In the genomic region with DNA sequence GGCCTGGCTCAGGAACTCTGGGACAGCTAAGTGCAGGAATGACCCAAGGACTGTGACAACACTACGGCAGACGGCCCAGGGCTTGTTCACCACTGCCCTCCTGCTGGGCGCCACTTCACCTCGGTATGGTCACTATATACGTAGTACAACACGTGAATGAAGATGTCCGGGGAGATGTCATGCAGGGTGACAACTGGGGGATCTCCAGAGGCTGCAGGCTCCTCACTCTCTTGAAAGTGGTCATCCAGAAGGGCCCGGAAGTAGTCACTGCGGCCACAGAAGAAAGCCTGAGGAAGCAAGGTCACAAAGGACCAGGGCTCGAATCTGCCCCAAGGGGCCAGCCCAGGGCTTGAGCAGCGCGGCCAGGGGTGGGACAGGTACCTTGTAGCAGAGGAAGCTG, we compare ENCODE assay signal across 27 mouse cellular contexts. TPM values are rescaled to one million over a fixed set of nuclear protein-coding genes. Genes with fewer than 3 reads are reported as not detected.
A peak's percentile ranks its signal among the peaks of the same experiment; 100 is the strongest.
DNase-seq lines count a peak whose midpoint lies in the region; ATAC-seq and TF ChIP-seq lines count a peak whose summit lies in the region.
"Had no signal": no experiment of that assay in that cellular context is flagged by ENCODE, and none has a peak within 500 bp of the region (broad histone marks: within the 10 kb centered on the region; RNA-seq: fewer than 3 reads in every experiment).

No protein-coding gene starts in this region.

- DNase-seq in heart, adult 11 months, result peak; percentile 90
- DNase-seq in heart, embryonic 10.5 days (ENCODE audit: low spot score), result no peak
- no peak for DNase-seq in lung, embryonic 14.5 days
- no peak for DNase-seq in lung, postnatal 36 days
- DNase-seq in liver, postnatal 0 days, result no peak
- DNase-seq: adrenal gland, adult 2 months; adrenal gland, postnatal 14 days; cerebellum, adult 9-10 months; forebrain, postnatal 0 days; gastrocnemius, postnatal 10 days; gastrocnemius, postnatal 36 days; heart, postnatal 10 days; heart, postnatal 36 days had no signal

- H3K27me3 ChIP-seq in heart, embryonic 10.5 days (ENCODE audit: insufficient read depth, poor library complexity, severe bottlenecking), result no peaks in the 10 kb centered on the region
- no peaks in the 10 kb centered on the region for H3K27me3 ChIP-seq in lung, embryonic 14.5 days (ENCODE audit: insufficient read depth, low read length)
- no peaks in the 10 kb centered on the region for H3K27me3 ChIP-seq in megakaryocyte, embryonic 14.5 days (replicated peaks)
- H3K27me3 ChIP-seq in liver, postnatal 0 days (ENCODE audit: insufficient read depth, low read length), result no peaks in the 10 kb centered on the region
- H3K27me3 ChIP-seq in intestine, embryonic 16.5 days (replicated peaks; ENCODE audit: control insufficient read depth, insufficient read depth, low read length), result no peaks in the 10 kb centered on the region
- H3K27me3 ChIP-seq: embryonic facial prominence, embryonic 12.5 days; embryonic facial prominence, embryonic 15.5 days; heart, embryonic 12.5 days; heart, embryonic 15.5 days; hindbrain, embryonic 13.5 days had no signal

- H3K4me3 ChIP-seq in heart, embryonic 10.5 days, result no peak overlapping the region
- no peak overlapping the region for H3K4me3 ChIP-seq in lung, embryonic 14.5 days (ENCODE audit: low read depth, low read length)
- H3K4me3 ChIP-seq in megakaryocyte, embryonic 14.5 days (replicated peaks), result peak overlapping the region; percentile 99
- no peak overlapping the region for H3K4me3 ChIP-seq in liver, postnatal 0 days (ENCODE audit: low read depth, low read length)
- no peak overlapping the region for H3K4me3 ChIP-seq in intestine, embryonic 16.5 days (ENCODE audit: low read length)
- H3K4me3 ChIP-seq: embryonic facial prominence, embryonic 12.5 days; embryonic facial prominence, embryonic 15.5 days; heart, embryonic 12.5 days; heart, embryonic 15.5 days; hindbrain, embryonic 10.5 days; hindbrain, embryonic 13.5 days had no signal

- peaks cover 46% of the 10 kb centered on the region for H3K36me3 ChIP-seq in heart, embryonic 10.5 days
- peaks cover 38% of the 10 kb centered on the region for H3K36me3 ChIP-seq in lung, embryonic 14.5 days (ENCODE audit: insufficient read depth)
- H3K36me3 ChIP-seq in megakaryocyte, embryonic 14.5 days (replicated peaks; ENCODE audit: low read length), result peaks cover 77% of the 10 kb centered on the region
- H3K36me3 ChIP-seq in liver, postnatal 0 days (replicated peaks; ENCODE audit: insufficient read depth, low read length), result peaks cover 40% of the 10 kb centered on the region
- H3K36me3 ChIP-seq in intestine, embryonic 16.5 days (ENCODE audit: control insufficient read depth, insufficient read depth, low read length), result peaks cover 5% of the 10 kb centered on the region; the same call in 1 of the 2 replicates

- no peak overlapping the region for H3K27ac ChIP-seq in heart, embryonic 10.5 days
- H3K27ac ChIP-seq in lung, embryonic 14.5 days (ENCODE audit: low read depth), result 0 out of 2 replicates have a peak overlapping the region, but pooled peaks have one; percentile 80
- H3K27ac ChIP-seq in liver, postnatal 0 days (ENCODE audit: low read depth), result peak overlapping the region; percentile 51
- H3K27ac ChIP-seq in intestine, embryonic 16.5 days (ENCODE audit: low read length), result no peak overlapping the region
- H3K27ac ChIP-seq: embryonic facial prominence, embryonic 12.5 days; embryonic facial prominence, embryonic 15.5 days; heart, embryonic 15.5 days; hindbrain, embryonic 10.5 days; hindbrain, embryonic 13.5 days had no signal

- 86% methylated on average over 12 of the region's 12 CpGs for WGBS in heart, embryonic 10.5 days
- 90% methylated on average over 12 of the region's 12 CpGs for WGBS in lung, embryonic 14.5 days
- 92% methylated on average over 12 of the region's 12 CpGs for WGBS in liver, postnatal 0 days (ENCODE audit: insufficient replicate concordance)
- 91% methylated on average over 12 of the region's 12 CpGs for WGBS in intestine, embryonic 16.5 days

- no peak for TF ChIP-seq EP300 in liver, postnatal 0 days (IDR thresholded peaks at IDR 0.05; ENCODE audit: low read depth)

- no peak overlapping the region for H3K9ac ChIP-seq in lung, embryonic 14.5 days
- no peak overlapping the region for H3K9ac ChIP-seq in liver, postnatal 0 days (replicated peaks)
- no peak overlapping the region for H3K9ac ChIP-seq in intestine, embryonic 16.5 days (ENCODE audit: low read depth, low read length)
- H3K9ac ChIP-seq: embryonic facial prominence, embryonic 12.5 days; embryonic facial prominence, embryonic 15.5 days; forebrain, postnatal 0 days; heart, embryonic 12.5 days; heart, embryonic 15.5 days; hindbrain, embryonic 13.5 days had no signal

- ATAC-seq in lung, embryonic 14.5 days (ENCODE audit: insufficient read depth), result no peak
- no peak for ATAC-seq in megakaryocyte, adult 5-6 weeks (ENCODE audit: poor library complexity, severe bottlenecking)
- ATAC-seq in liver, postnatal 0 days, result no peak
- no peak for ATAC-seq in intestine, embryonic 16.5 days
- ATAC-seq: CD4-positive, CD25-positive, alpha-beta regulatory T cell, adult 4 months; forebrain, embryonic 14.5 days; forebrain, postnatal 0 days; hindbrain, embryonic 16.5 days had no signal

- H3K4me2 ChIP-seq in lung, embryonic 14.5 days, result no peak overlapping the region
- H3K4me2 ChIP-seq in liver, postnatal 0 days (ENCODE audit: low read depth, low read length), result no peak overlapping the region
- no peak overlapping the region for H3K4me2 ChIP-seq in intestine, embryonic 16.5 days (ENCODE audit: low read depth, low read length)
- H3K4me2 ChIP-seq: embryonic facial prominence, embryonic 12.5 days; embryonic facial prominence, embryonic 15.5 days; heart, embryonic 12.5 days; heart, embryonic 15.5 days; hindbrain, embryonic 13.5 days had no signal

- H3K9me3 ChIP-seq in heart, embryonic 10.5 days, result no peaks in the 10 kb centered on the region
- no peaks in the 10 kb centered on the region for H3K9me3 ChIP-seq in lung, embryonic 14.5 days (ENCODE audit: low read depth, low read length)
- no peaks in the 10 kb centered on the region for H3K9me3 ChIP-seq in megakaryocyte, embryonic 14.5 days
- H3K9me3 ChIP-seq in liver, postnatal 0 days (ENCODE audit: low read length), result no peaks in the 10 kb centered on the region
- H3K9me3 ChIP-seq in intestine, embryonic 16.5 days (ENCODE audit: control insufficient read depth, low read length), result no peaks in the 10 kb centered on the region
- H3K9me3 ChIP-seq: embryonic facial prominence, embryonic 12.5 days; embryonic facial prominence, embryonic 15.5 days; heart, embryonic 12.5 days; heart, embryonic 15.5 days; hindbrain, embryonic 10.5 days; hindbrain, embryonic 13.5 days had no signal

- no peak for TF ChIP-seq CTCF in lung, embryonic 14.5 days (IDR thresholded peaks at IDR 0.05; ENCODE audit: low read depth)
- TF ChIP-seq CTCF in liver, postnatal 0 days (IDR thresholded peaks at IDR 0.05; ENCODE audit: low read depth), result no peak

- peaks cover 25% of the 10 kb centered on the region for H3K4me1 ChIP-seq in heart, embryonic 10.5 days
- peaks cover 7% of the 10 kb centered on the region; the same call in 1 of the 2 replicates for H3K4me1 ChIP-seq in lung, embryonic 14.5 days (ENCODE audit: insufficient read depth)
- H3K4me1 ChIP-seq in megakaryocyte, embryonic 14.5 days, result peaks cover 88% of the 10 kb centered on the region
- H3K4me1 ChIP-seq in liver, postnatal 0 days (ENCODE audit: insufficient read depth), result peaks cover 51% of the 10 kb centered on the region
- H3K4me1 ChIP-seq in intestine, embryonic 16.5 days (ENCODE audit: control insufficient read depth, insufficient read depth, low read length), result peaks cover 12% of the 10 kb centered on the region

RNA-seq across cellular contexts. Expression of gene Abtb1, which starts 3.8 kb away (rescaled TPM):
- polyA plus RNA-seq in heart, embryonic 10.5 days (2016; fragmentation: Nextera tagmentation; extraction: Ambion mirVana), result 20.9 and 23.5 TPM in 2 replicates
- 29.5 and 34.7 TPM in 2 replicates for polyA plus RNA-seq in lung, embryonic 14.5 days (2014; fragmentation: Nextera tagmentation; extraction: Ambion mirVana)
- polyA plus RNA-seq in megakaryocyte, embryonic 14.5 days (2012; ENCODE audit: insufficient read depth, low replicate concordance), result 33.5 and 113 TPM in 2 replicates
- 22.8 TPM in 2 replicates for total RNA-seq in megakaryocyte, adult 5-6 weeks (2015)
- total RNA-seq in megakaryocyte, adult 5-6 weeks (2017), result 104 TPM in 2 replicates
- polyA plus RNA-seq in liver, postnatal 0 days (2015; fragmentation: Nextera tagmentation; extraction: Ambion mirVana), result 36.2 and 39.1 TPM in 2 replicates
- polyA plus RNA-seq in intestine, embryonic 16.5 days (2015; fragmentation: Nextera tagmentation; extraction: Ambion mirVana), result 26.6 and 29.2 TPM in 2 replicates

RNA-seq across cellular contexts. Expression of gene Podxl2, which starts 36.8 kb away (rescaled TPM):
- 26.7 and 28.6 TPM in 2 replicates for polyA plus RNA-seq in heart, embryonic 10.5 days (2016; fragmentation: Nextera tagmentation; extraction: Ambion mirVana)
- polyA plus RNA-seq in lung, embryonic 14.5 days (2014; fragmentation: Nextera tagmentation; extraction: Ambion mirVana), result 52.0 and 56.7 TPM in 2 replicates
- polyA plus RNA-seq in megakaryocyte, embryonic 14.5 days (2012; ENCODE audit: insufficient read depth, low replicate concordance), result 1.2 and 3.2 TPM in 2 replicates
- not detected in 2 replicates for total RNA-seq in megakaryocyte, adult 5-6 weeks (2015)
- total RNA-seq in megakaryocyte, adult 5-6 weeks (2017), result 0.16 and 0.40 TPM in 2 replicates
- 1.1 and 1.3 TPM in 2 replicates for polyA plus RNA-seq in liver, postnatal 0 days (2015; fragmentation: Nextera tagmentation; extraction: Ambion mirVana)
- 32.0 and 35.6 TPM in 2 replicates for polyA plus RNA-seq in intestine, embryonic 16.5 days (2015; fragmentation: Nextera tagmentation; extraction: Ambion mirVana)
- total RNA-seq: granulocyte monocyte progenitor cell, adult 5-6 weeks; MEL had no signal

Comparison
In these comparisons a context has a peak if more than half of its experiments do, and no peak if none do; other contexts are left out.
1. H3K27ac ChIP-seq: peak in lung, embryonic 14.5 days (single experiment) and liver, postnatal 0 days (single experiment); none in heart, embryonic 10.5 days (single experiment) and intestine, embryonic 16.5 days (single experiment).